Mouse (Mus musculus) bone marrow, adult 2 months (tissue): ENCODE results near the gene Gabra4.

Experiments used
- CTCF ChIP-seq: fragments of 200-500 bp; IDR thresholded peaks from 2 replicates; pipeline ENCODE4 v1.5.1; 2011; ENCODE audit warnings: low read length, control low read depth; ENCODE audit not compliant: control insufficient read depth, insufficient read depth
- POLR2A ChIP-seq: fragments of 200-500 bp; IDR thresholded peaks from 2 replicates; pipeline ENCODE4 v1.6.1; 2011; ENCODE audit warnings: low read depth, mild to moderate bottlenecking, control low read depth, low read length, borderline replicate concordance; ENCODE audit not compliant: control insufficient read depth

DNA sequence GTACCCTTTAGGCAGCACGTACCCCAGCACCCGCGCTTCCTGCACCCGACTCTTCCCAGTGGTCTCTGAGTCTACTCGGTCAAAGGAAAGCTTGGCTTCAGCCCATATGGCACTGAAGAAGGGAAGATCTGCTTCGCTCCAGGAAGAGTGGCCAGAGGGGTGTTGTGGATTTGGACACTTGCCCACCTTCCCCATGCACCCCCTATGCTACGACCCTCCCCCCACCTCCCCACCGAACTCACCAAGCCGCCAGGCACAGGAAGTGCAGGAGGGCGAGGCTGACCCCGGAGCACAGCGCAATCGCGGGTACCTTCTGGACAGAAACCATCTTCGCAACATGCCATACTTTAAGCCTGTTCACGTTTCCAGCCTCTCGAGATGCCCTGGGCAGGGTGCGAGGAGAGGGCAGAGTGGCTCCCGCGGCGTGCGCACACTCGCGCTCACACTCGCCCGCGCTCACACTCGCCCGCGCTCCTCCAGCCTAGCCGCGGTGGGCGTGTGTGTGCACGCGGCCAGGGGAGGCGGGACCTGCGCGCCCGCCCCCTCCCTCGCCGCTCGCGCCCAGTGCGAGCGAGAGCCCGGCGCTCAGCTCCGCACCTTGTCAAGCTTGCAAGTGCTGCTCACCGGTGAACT is 510 bp downstream of the Gabra4 start, which contains the start of gene Gabrb1:
- TF ChIP-seq CTCF = no peak
- no peak for TF ChIP-seq POLR2A
